Mouse (Mus musculus) mouse embryonic stem cell (cell line): ENCODE measurements around the gene Golga2.

Source experiments
- in situ Hi-C, 2 experiments: fragments of 300-500 bp; cut with MboI; formaldehyde crosslinking; loops; 1 replicate in 1 of 2; 3 replicates in 1 of 2; pipeline ENCODE4 v1.14.3; 2019 to 2020; ENCODE audit warnings: low sequenced_read_pairs in 2 of 2, low pct_unique_long_range_greater_than_20kb in 1 of 2, mixed read lengths in 1 of 2; ENCODE audit not compliant: unreplicated experiment in 1 of 2

Golga2 gene

DNA sequence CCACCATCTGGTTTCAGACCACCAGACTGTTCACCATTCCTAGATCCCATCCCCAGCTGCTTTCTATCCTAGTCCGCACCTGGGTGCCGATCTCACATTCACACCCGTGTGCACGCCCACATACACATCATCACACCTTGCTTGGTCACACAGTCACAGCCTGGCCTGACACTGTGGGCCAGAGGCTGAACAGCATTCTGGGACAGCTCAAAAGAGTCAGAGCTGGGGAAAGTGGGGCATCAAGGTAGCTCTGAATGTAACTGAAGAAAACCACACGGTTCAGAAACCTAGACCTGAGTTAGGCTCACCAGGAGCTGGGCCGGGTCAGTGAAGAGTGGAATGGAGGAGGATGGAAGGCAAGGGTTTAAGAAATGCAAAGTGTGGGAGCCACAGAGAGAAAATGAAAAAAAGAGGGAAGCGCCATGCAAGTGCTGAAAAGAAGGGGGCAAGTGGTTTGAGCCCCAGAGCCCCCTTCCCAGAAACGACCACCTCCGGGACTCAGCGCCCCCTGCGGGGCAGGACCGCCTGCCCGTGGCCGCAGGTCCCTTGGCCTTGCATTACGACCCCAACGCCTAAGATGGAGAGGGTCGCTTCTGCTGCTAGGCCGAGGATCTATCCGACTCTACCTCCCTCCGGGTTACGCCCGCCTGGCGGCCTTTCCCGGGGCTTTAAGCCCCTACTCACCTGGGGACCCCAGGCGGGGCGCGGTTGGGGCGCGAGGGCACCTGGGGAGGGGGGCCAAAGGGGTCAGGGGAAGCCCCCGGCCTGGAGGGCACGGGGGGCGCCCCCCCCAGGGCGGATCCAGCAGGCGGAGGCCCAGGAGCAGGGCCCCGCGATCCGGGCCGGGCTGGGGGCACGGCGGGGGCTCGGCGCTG lies 24.5 kb downstream of the Golga2 start:
- in situ Hi-C loops = no loop called here

DNA sequence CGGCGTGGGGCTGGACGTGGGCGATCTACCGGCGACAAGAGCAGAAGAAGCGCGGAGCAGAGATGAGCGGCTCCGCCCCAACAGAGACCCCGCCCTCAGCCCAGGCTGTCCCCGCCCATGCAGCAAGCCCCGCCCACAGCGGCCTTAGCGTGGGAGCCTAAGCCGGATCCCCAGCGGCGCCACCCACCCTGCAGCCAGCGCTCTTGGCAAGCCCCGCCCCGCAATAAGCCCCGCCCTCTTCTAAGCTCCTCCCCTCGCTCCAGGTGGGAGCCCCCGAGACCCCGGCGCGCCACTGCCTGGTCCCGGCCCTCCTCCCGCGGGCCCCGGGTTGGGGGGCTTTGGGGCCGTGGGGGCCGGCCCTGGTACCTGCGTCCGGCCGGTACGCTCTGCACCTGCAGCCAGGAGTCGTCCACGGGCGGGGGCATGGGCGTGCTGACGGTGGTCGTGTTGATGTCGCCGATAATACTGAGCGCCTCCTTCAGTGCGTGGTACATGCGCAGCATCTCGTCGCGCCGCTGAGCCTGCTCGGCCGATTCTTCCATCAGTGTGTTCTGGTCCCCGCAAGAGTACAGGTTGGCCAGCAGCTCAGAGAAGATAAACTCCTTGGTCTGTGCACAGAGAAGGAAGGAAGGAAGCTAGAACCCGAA lies 25.3 kb downstream of the Golga2 start:
- in situ Hi-C loops = no loop called here

DNA sequence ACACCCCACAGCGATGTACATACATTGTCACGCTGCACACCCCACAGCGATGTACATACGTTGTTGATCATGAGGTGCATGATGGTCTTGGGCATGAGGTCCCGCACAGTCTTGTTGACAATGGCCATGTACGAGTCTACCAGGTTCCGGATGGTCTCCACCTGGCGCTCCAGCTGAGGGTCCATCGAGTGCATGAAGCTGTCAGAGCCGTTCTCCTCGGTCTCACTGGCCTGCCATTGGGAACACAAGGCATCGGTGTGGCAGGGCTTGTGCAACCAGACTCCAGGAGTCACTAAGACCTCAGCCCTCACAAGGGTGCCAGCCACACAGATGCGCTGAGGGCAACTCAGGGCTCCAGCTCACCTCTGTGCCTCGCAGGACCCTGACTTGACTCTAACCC lies 27.6 kb downstream of the Golga2 start:
- in situ Hi-C loops = no loop called here

DNA sequence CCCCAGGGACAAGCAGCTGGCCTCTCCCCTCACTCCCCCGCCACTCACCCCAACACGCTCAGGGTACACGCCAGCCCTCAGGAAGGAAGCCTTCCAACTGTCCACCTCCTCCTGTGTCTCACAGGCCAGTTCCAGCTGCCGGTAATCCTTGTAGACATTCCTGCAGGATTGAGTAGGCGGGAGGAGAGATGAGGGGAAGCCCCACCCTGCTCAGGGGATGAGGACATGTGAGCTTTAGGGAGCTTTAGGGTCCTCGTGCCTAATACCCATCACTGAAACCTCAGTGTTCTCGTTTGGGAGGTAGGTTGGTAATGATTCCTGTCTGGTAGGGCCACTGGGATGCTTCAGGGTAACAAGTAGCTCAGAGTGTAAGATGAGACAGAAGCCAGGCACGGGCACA lies 28.6 kb downstream of the Golga2 start:
- in situ Hi-C loops = no loop called here

DNA sequence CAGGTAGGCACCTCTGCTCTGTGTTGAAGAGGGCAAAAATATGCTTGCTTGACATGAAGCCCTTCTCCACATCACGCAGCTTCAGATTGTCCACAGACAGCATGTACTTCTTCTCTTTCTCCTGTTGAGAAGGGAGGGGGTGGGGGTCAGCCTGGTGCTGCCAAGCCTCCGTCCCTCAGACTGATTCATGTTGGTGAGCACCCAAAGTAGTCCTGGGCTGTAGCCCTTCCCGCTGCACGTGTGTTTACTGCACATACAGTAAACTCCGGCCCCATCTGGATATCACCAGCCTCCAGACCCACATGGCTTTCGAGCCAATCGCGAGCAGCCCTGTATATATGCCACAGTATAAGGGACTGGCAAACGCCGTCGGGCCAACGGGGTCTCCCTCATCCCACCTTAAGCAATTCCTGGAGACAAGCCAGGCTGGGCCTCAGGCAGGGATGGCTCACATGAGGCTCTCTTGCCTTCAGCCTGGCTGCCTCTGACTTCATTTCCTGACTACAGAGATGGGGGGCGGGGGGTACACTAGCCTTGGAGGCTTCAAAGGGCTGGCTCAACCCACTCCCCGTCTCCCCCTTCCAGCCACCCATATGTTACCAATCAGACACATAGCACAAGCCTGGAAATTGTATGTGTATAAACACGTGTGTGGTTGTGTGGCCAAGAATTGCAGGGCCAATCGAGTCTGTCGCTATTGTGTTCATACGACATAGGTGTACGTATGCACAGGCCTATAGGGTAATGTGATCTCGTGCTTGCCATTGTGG lies 29.9 kb downstream of the Golga2 start:
- in situ Hi-C loops = no loop called here

DNA sequence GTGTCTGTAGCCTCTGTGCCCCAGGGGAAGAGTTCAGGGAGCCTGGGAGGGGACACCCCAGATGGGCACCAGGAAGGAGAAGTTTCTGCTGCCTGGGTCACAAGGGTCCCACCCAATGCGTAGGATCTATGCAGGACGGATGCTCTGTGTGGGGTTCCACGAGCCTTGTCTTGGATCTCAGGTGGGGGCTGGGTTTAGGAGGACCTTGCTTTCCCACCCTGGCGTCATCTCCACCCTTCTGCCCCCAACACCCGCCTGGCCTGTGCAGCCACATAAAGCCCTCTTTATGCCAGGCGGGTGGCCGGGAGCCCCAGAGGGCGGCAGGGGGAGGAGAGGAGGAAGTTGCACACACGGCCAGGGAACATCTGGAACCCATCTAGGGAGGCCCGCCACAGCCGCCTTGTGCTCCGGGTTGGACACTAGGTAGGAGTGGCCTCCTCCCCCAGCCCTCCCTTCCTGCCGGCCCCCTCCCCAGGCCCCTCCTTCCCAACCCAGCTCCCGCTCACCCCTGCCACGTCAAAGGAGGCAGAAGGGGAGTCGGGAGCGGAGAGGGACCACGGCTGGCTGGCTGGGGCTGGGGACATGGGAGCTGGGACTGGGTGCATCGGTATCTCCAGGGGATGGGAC lies 30.7 kb downstream of the Golga2 start:
- in situ Hi-C loops = no loop called here

DNA sequence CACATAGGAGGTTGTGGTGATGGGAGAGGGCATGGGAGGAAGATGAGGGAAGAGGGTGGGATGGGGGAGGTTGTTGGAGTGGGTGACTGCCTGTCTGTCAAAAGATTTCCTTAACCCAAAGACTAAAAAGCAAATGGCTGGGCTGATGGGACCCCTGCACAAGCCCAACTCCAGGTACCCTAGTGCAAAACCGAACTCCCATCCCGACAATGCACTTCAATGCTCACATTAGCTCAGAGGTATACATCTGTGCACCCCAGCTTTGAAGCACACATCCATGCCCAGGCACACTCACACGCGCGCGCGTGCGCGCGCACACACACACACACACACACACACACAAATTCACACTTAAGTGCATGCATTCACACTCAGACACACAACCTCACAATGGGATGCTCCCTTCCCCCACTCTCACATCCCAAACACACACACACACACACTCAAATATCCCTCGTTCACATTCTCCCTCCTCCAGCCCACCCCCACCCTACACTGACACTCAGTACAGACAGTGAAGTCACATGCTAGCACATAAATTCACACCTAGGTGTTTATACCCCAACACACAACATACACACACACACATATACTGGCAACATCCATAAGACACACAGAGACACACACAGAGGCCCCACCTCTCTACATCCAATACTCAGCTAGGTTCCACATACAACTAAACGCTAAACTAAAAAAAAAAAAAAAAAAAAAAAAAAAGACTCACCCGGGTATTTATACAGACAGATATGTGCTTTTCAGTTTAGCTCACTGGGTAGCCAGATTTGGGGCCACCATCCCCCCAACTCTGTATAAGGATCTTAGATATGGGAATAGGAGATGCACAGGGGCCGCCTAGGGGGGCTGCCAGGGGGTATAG lies 31.8 kb downstream of the Golga2 start:
- in situ Hi-C loops = no loop called here

DNA sequence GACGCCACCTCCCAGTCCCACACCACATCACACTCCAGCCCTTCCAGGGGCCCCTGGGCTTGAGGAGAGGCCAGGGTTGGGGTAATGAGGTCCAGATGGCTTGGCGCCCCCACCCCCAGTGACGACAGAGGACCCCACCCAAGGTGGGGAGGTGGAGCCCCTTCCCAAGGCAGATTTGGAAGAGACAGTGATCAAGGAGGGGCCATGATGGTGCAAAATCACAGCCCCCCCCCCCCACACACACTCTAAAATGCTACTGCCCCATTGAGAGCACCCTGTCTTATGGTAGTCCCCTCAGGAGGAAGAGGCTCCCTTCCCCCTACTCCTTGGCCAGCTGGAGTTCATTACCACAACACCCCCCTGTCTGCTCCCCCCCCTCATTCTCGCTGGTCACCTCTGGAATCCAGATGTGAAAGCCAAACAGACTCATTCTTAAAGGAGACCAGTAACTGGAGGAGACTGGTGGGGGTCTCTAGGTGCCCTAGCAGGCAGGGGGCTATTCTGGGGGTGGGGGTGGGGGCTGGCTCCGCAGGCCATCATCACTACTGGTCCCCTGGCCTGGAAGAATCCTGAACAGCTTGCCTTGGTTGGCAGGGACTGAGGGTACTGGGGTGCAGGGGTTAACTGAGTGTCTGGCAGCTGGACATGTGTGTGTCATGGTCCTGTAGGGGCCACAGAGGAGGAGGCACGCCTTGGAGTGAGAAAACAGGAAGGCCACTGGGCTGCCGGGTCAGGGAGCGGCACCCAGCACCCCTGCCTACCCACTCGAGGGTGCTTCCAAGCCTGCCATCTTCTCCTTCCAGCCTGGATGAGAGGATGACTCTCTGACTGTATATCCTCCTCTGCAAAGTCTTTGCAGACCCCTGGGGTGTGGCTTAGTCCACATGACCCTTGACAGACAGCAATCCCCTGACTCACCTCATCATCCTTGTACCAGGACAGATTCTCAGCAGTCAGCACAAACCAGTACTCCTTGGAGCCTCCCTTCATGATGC lies 32.7 kb downstream of the Golga2 start:
- in situ Hi-C loops = no loop called here

DNA sequence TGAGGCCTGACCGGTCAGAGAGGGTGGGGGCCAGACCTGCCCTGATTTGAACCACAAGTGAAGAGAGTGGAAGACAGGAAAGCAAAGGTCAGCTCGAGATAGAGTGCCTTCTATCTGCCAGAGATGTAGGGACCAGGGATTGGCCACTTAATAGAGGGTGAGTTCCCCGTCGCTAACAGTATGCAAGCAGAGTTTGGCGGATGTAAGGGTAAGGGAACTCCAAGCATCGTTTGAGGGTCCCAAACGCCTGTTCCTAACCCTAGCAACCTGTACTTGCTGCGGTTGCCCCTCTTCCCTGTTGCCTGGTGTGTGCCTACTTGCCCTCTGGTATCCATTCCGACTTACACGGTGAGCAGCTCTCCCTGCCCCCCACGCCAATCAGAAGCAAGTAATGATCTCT lies 33.5 kb downstream of the Golga2 start:
- in situ Hi-C loops = no loop called here

DNA sequence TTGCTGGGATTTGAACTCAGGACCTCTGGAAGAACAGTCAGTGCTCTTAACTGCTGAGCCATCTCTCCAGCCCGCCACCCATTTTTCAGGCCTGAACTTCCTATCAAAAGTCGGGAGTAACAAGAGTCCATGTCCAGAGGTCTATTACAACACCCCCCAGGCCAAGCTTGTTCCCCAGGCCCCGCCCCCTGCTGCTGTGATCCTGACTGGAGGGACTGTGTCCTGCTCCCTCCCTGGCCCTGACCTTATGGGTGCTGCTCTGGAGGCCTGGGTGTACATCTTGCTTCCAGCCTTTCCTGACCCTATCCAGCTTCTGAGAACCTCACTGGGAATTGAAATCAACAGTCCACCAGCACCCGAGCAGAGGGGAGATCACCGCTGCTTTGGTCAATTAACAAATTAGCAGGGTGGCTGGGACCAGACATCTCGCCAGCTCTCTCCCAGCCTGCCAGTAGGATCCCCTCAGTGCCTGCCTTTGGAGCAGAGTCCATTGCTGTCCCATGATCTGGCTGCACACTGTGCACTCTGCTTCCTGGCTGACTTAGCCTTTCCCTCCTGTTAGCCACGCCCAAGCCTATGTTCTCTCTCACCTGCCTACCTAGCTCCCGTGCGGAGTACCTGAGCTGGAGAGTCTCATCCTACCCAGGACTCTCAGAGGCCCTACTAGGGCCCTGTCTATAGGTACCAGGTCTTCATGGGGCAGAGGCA lies 34.6 kb downstream of the Golga2 start:
- in situ Hi-C loops = no loop called here

DNA sequence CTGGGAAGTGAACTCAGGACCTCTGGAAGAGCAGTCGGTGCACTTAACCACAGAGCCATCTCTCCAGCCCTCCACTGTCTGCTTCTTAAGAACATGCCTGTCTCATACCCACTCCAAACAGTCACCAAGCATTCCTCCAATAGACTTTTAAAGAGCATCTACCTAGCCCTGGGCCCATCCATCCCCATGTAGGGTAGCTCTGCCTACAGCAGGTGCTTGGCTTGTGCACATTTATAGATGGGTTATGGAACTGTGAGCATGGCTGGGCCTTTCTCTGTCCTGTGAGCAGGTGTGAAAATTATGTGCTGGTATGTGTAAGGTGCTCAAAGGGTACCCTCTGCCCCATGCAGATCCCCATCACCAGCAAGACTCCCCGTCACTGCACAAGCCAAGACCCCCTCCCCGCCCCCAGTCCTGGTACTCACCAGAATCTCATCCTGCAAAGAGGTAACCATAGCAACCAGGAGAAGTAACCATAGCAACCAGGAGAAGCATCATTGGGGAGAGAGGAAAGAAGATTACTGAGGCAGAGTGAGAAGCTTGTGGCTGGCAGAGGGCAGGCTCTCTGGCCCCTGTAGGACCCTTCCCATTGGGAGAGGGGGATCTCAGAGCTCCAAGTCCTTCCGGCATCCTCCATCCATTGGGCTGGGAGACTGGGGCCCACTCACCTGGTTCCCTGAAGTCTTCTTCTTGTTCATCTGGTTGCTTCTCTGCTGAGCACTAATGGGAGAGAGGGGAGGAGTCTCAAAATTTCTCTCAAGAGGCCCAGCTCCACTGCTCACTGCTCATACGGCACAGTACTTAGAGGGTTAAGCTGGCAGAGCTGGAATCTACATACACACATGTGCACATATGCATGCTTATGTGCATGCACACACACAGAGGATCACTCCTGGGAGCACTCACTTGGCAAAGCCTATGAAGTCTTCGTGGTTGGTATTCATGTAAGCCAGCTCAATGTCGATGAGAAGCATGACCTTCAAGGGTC lies 35.9 kb downstream of the Golga2 start:
- in situ Hi-C loops = no loop called here

DNA sequence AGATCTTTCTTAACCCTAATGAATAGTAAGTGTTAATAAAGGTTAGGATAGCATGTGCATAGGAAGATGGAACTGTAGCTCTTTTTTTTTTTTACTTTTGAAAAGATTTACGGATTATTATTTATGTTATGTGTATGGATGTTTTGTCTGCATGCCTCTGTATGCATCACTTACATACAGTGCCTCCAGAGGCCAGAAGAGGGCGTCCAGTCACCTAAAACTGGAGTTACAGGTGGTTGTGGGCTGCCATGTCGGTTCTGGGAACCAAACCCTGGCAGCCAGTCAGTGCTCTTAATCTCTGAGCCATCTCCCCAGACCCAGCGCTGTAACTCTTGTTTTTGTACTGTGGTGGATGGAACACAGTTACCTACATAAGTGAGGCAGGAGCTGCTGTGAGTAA lies 37.1 kb downstream of the Golga2 start:
- in situ Hi-C loops = no loop called here

DNA sequence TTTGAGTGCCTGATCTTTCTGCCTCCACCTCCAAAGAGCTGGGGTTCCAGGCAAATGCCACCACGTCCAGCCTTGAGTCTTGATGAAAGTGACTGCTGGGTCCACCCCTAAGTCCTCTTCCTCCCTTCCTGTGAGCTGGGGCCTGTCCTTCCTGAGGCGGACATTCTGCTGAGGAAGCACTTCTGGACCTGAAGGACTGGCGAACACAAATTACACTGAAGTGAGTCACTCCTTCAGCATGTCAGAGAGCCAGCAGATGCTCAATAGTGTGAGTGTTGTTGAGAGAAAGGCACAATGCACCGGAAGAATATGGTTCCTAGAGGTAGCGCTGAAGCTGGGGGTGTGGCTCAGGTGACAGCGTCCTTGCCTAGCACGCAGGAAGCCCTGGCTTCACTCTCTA lies 38.2 kb downstream of the Golga2 start:
- in situ Hi-C loops = no loop called here

DNA sequence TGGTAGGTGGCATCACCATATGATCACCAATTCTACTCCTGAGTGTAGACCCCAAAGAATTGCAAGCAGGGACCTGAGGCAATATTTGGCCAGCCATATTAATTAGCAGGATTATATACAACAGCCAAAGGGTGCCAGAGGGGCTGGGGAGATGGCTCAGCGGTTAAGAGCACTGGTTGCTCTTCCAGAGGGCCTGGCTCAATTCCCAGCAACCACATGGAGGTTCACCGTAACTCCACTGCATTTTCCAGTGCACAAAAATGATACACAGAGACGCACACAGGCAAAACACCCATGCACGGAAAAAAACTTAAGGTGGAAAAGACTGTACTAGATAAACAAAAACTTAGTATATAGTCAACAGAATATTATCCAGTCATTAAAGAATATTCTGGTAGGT lies 40.0 kb downstream of the Golga2 start:
- in situ Hi-C loops = no loop called here

DNA sequence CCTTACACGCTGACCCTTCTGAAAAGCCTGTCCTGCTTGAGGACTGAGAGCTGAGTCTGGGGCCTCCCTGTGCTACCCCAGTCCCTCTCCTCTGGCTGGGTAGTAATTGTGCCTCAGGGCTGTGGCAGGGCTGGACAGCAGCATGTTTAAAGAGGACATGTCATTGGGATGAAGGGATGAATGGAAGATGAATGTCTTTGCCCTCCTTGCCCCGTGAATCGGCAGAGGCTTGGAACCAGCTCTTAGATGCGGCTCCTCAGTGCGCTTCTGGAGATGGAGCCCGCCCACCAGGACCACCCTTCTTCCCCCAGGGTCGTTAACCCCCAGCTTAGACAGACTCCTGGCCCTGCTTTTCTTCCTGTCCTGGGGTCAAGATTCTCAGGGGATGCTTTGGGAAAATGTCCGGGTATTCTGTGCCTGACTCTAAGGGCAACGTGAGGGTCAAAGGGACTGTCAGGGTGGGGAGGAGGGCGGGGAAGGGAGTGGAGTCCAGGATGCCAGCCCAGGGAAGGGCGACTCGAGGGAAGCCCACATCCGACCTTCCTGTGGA lies 41.8 kb downstream of the Golga2 start:
- in situ Hi-C loops = no loop called here
